Mouse (Mus musculus): ENCODE results near the gene Rgl3.

DNA sequence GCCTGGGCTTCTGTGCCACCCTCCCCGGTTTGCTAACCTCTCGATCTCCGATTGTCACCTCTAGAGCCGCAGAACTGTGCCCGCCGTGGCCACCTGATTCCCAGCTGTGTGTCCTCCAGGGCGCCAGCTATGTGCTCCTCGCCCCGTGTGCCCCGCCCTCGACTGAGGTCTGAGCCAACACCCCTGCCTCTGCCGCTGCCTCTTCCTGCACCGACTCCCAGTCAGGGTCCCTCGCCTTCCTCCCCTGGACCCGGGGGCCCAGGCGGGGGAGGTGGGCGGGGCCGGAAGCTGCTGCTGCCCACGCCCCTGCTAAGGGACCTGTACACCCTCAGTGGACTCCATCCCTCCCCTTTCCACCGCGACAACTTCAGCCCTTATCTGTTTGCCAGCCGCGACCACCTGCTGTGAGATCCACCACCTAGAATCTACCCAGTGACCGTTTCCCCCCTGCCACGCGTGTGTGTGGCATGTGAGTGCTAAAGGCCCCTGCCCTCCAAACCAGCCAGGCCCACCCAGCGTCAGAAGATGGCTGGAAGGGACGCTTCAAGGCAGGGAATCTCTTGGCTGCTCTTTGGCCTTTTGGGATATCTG, 41.6 kb downstream of the Rgl3 start:
- TF ChIP-seq CTCF (IDR thresholded peaks at IDR 0.05; ENCODE audit: low read depth) (no peak), EP300 (IDR thresholded peaks at IDR 0.05; ENCODE audit: low read depth) (no peak)

Measured in liver, postnatal 0 days (tissue).